In genomic region chr3:154880536-154880939, GRCm38 (mm10) we compare ENCODE assay signal across 9 mouse cellular contexts.
A peak's percentile ranks its signal among the peaks of the same experiment; 100 is the strongest.
DNase-seq lines count a peak whose midpoint lies in the region; ATAC-seq and TF ChIP-seq lines count a peak whose summit lies in the region.
"Had no signal": no experiment of that assay in that cellular context is flagged by ENCODE, and none has a peak within 500 bp of the region (broad histone marks: within the 10 kb centered on the region; RNA-seq: fewer than 3 reads in every experiment).

No protein-coding gene starts in this region.

- no peak for ATAC-seq in midbrain, postnatal 0 days (ENCODE audit: low FRiP score)
- no peak for ATAC-seq in midbrain, embryonic 16.5 days
- peak; percentile 90 for ATAC-seq in heart, embryonic 16.5 days (replicated peaks; ENCODE audit: extremely low read depth, insufficient read depth, low FRiP score)
- peak; percentile 84 for ATAC-seq in stomach, postnatal 0 days (ENCODE audit: low FRiP score, low TSS enrichment)

- H3K27ac ChIP-seq in midbrain, postnatal 0 days (ENCODE audit: low read depth, low read length) = no peak overlapping the region
- H3K27ac ChIP-seq in midbrain, embryonic 16.5 days (ENCODE audit: low read length) = no peak overlapping the region
- H3K27ac ChIP-seq in heart, embryonic 16.5 days (ENCODE audit: low read length) = peak overlapping the region; percentile 25
- H3K27ac ChIP-seq in stomach, postnatal 0 days (replicated peaks) = no peak overlapping the region
- H3K27ac ChIP-seq: midbrain, embryonic 10.5 days had no signal

- 57% methylated on average over 4 of the region's 4 CpGs for WGBS in midbrain, postnatal 0 days
- WGBS in midbrain, embryonic 16.5 days = 35% methylated on average over 4 of the region's 4 CpGs
- WGBS in heart, embryonic 16.5 days = 16% methylated on average over 4 of the region's 4 CpGs
- WGBS in stomach, postnatal 0 days = 24% methylated on average over 4 of the region's 4 CpGs

- peak; percentile 63 for DNase-seq in adrenal gland, adult 2 months
- DNase-seq in adrenal gland, postnatal 4 days (ENCODE audit: low spot score in 2 of 2) = no peak
- DNase-seq in midbrain, postnatal 0 days (ENCODE audit: low spot score) = peak; percentile 63
- peak; percentile 50 for DNase-seq in stomach, postnatal 0 days (ENCODE audit: low spot score)
- no peak for DNase-seq in testis, postnatal 10 days (ENCODE audit: low spot score)
- no peak for DNase-seq in cerebellum, adult 9-11 months

- TF ChIP-seq EP300 in stomach, postnatal 0 days (optimal IDR thresholded peaks at IDR 0.05) = no peak

- H3K9ac ChIP-seq in midbrain, postnatal 0 days (replicated peaks; ENCODE audit: low read length, poor library complexity, severe bottlenecking) = no peak overlapping the region
- no peak overlapping the region for H3K9ac ChIP-seq in midbrain, embryonic 16.5 days (ENCODE audit: low read depth, low read length)
- H3K9ac ChIP-seq in heart, embryonic 16.5 days (ENCODE audit: low read length) = no peak overlapping the region
- H3K9ac ChIP-seq in stomach, postnatal 0 days (ENCODE audit: low read length) = no peak overlapping the region

- H3K4me2 ChIP-seq in midbrain, postnatal 0 days (ENCODE audit: low read depth, low read length, poor library complexity, severe bottlenecking) = no peak overlapping the region
- H3K4me2 ChIP-seq in midbrain, embryonic 16.5 days (ENCODE audit: low read length) = no peak overlapping the region
- no peak overlapping the region for H3K4me2 ChIP-seq in heart, embryonic 16.5 days (ENCODE audit: low read depth, low read length)
- H3K4me2 ChIP-seq in stomach, postnatal 0 days (replicated peaks; ENCODE audit: low read depth) = no peak overlapping the region

- no peaks in the 10 kb centered on the region for H3K4me1 ChIP-seq in midbrain, postnatal 0 days (ENCODE audit: insufficient read depth, low read length)
- H3K4me1 ChIP-seq in midbrain, embryonic 16.5 days (ENCODE audit: control insufficient read depth, insufficient read depth, low read length) = peaks cover 6% of the 10 kb centered on the region; the same call in 1 of the 2 replicates
- H3K4me1 ChIP-seq in heart, embryonic 16.5 days (ENCODE audit: control insufficient read depth, insufficient read depth, low read length) = peaks cover 33% of the 10 kb centered on the region
- H3K4me1 ChIP-seq in stomach, postnatal 0 days (replicated peaks; ENCODE audit: control insufficient read depth, insufficient read depth) = no peaks in the 10 kb centered on the region

- no peaks in the 10 kb centered on the region for H3K36me3 ChIP-seq in midbrain, postnatal 0 days (ENCODE audit: insufficient read depth, low read length)
- no peaks in the 10 kb centered on the region for H3K36me3 ChIP-seq in midbrain, embryonic 16.5 days (ENCODE audit: control insufficient read depth, insufficient read depth, low read length)
- no peaks in the 10 kb centered on the region for H3K36me3 ChIP-seq in heart, embryonic 16.5 days (ENCODE audit: control insufficient read depth, insufficient read depth)
- H3K36me3 ChIP-seq in stomach, postnatal 0 days (ENCODE audit: control insufficient read depth, insufficient read depth, low read length) = no peaks in the 10 kb centered on the region
- H3K36me3 ChIP-seq: midbrain, embryonic 10.5 days had no signal

- TF ChIP-seq CTCF in midbrain, postnatal 0 days (IDR thresholded peaks at IDR 0.05) = no peak
- TF ChIP-seq CTCF in stomach, postnatal 0 days (IDR thresholded peaks at IDR 0.05; ENCODE audit: low read depth) = no peak

- H3K4me3 ChIP-seq in midbrain, postnatal 0 days (ENCODE audit: low read depth, low read length) = no peak overlapping the region
- H3K4me3 ChIP-seq in midbrain, embryonic 16.5 days (ENCODE audit: low read depth, low read length) = no peak overlapping the region
- H3K4me3 ChIP-seq in heart, embryonic 16.5 days (ENCODE audit: low read length) = no peak overlapping the region
- H3K4me3 ChIP-seq in stomach, postnatal 0 days (ENCODE audit: low read depth, low read length) = no peak overlapping the region
- H3K4me3 ChIP-seq: midbrain, embryonic 10.5 days had no signal

- no peaks in the 10 kb centered on the region for H3K27me3 ChIP-seq in midbrain, postnatal 0 days (ENCODE audit: insufficient read depth, low read length)
- no peaks in the 10 kb centered on the region for H3K27me3 ChIP-seq in midbrain, embryonic 16.5 days (ENCODE audit: control insufficient read depth, insufficient read depth, low read depth, low read length)
- no peaks in the 10 kb centered on the region for H3K27me3 ChIP-seq in heart, embryonic 16.5 days (ENCODE audit: control insufficient read depth, insufficient read depth, low read length)
- no peaks in the 10 kb centered on the region for H3K27me3 ChIP-seq in stomach, postnatal 0 days (ENCODE audit: control insufficient read depth, insufficient read depth, low read length)

- H3K9me3 ChIP-seq in midbrain, postnatal 0 days (ENCODE audit: low read length) = no peaks in the 10 kb centered on the region
- no peaks in the 10 kb centered on the region for H3K9me3 ChIP-seq in midbrain, embryonic 16.5 days (replicated peaks; ENCODE audit: control insufficient read depth, low read length, poor library complexity, severe bottlenecking)
- H3K9me3 ChIP-seq in heart, embryonic 16.5 days (replicated peaks; ENCODE audit: control insufficient read depth, low read length) = no peaks in the 10 kb centered on the region
- no peaks in the 10 kb centered on the region for H3K9me3 ChIP-seq in stomach, postnatal 0 days (ENCODE audit: control insufficient read depth, low read length)
- H3K9me3 ChIP-seq: midbrain, embryonic 10.5 days had no signal

Comparison
In these comparisons a context has a peak if more than half of its experiments do, and no peak if none do; other contexts are left out.
1. DNase-seq: peak in adrenal gland, adult 2 months (single experiment), midbrain, postnatal 0 days (single experiment) and stomach, postnatal 0 days (single experiment); none in adrenal gland, postnatal 4 days (0 of 2), testis, postnatal 10 days (single experiment) and cerebellum, adult 9-11 months (single experiment).
2. ATAC-seq: peak in heart, embryonic 16.5 days (single experiment) and stomach, postnatal 0 days (single experiment); none in midbrain, postnatal 0 days (single experiment) and midbrain, embryonic 16.5 days (single experiment).